Mouse (Mus musculus) forebrain, embryonic 14.5 days (tissue): ENCODE data around the gene Ddah1. TPM values are rescaled to one million over a fixed set of nuclear protein-coding genes. Genes with fewer than 3 reads are reported as not detected.

Source experiments
- ATAC-seq: fragments of 200-750 bp; cut with Nextera tagmentation; 2 replicates; pipeline ENCODE4 v1.8.0; 2017; ENCODE audit warnings: mild to moderate bottlenecking, moderate library complexity
- DNase-seq: peaks from one replicate; pipeline ENCODE4 v3.0.0-alpha.2; 2015; ENCODE audit warnings: low spot score
- H3K27ac ChIP-seq: fragments of 300-500 bp; sonication (generic); 2 replicates; pipeline ENCODE4 v1.5.1; 2014; ENCODE audit warnings: low read depth, mild to moderate bottlenecking, control low read depth, low read length, moderate library complexity
- H3K27me3 ChIP-seq: fragments of 300-500 bp; sonication (generic); replicated peaks from 2 replicates; pipeline ENCODE4 v1.6.1; 2014; ENCODE audit warnings: low read length, control low read depth, mixed read lengths; ENCODE audit not compliant: control insufficient read depth, insufficient read depth
- H3K36me3 ChIP-seq: fragments of 300-500 bp; sonication (generic); 2 replicates; pipeline ENCODE4 v1.6.1; 2014; ENCODE audit warnings: low read length, control low read depth; ENCODE audit not compliant: control insufficient read depth, insufficient read depth
- H3K4me1 ChIP-seq: fragments of 300-500 bp; sonication (generic); 2 replicates; pipeline ENCODE4 v1.6.1; 2014; ENCODE audit warnings: antibody characterized with exemption, low read length, control low read depth; ENCODE audit not compliant: control insufficient read depth, insufficient read depth
- H3K4me2 ChIP-seq: fragments of 300-500 bp; sonication (generic); 2 replicates; pipeline ENCODE4 v1.6.1; 2014; ENCODE audit warnings: mild to moderate bottlenecking, control low read depth, low read length
- H3K4me3 ChIP-seq: fragments of 300-500 bp; sonication (generic); 2 replicates; pipeline ENCODE4 v1.5.1; 2014; ENCODE audit warnings: low read depth, low read length, control low read depth
- H3K9ac ChIP-seq: fragments of 300-500 bp; sonication (generic); 2 replicates; pipeline ENCODE4 v1.6.1; 2014; ENCODE audit warnings: mild to moderate bottlenecking, low read length, control low read depth, moderate library complexity
- H3K9me3 ChIP-seq: fragments of 300-500 bp; sonication (generic); replicated peaks from 2 replicates; pipeline ENCODE4 v1.6.1; 2016; ENCODE audit warnings: low read length, control low read depth, mixed read lengths; ENCODE audit not compliant: control insufficient read depth
- WGBS: fragments of 180-500 bp; shearing (Covaris S2); extraction: QIAGEN DNeasy Blood & Tissue Kit; methylation state at CpG from one replicate; pipeline ENCODE4 v1.1.7; 2014; 5-methylcytosine and 5-hydroxymethylcytosine counted together
- polyA plus RNA-seq: library from polyadenylated mRNA; unstranded; fragments of >200 nt; fragmentation: Nextera tagmentation; extraction: Ambion mirVana; gene quantifications from 2 replicates; pipeline ENCODE4 v1.2.1, GENCODE M21; 2014

The Ddah1 gene
- polyA plus RNA-seq, 1 experiment from 2014 or later, result 147 TPM

GRCm38 (mm10) chr3:145939971-145940370 lies 181.5 kb downstream of the Ddah1 start:
- Histone ChIP-seq H3K36me3 (peaks cover 45% of the 10 kb centered on the region), H3K4me1 (peaks cover 10% of the 10 kb centered on the region), H3K4me2 (no peak overlapping the region), H3K4me3 (no peak overlapping the region), H3K27ac (no peak overlapping the region), H3K27me3 (no peaks in the 10 kb centered on the region), H3K9me3 (no peaks in the 10 kb centered on the region), H3K9ac (no peak overlapping the region)
- DNase-seq (no peak), ATAC-seq (no peak)
- 83% methylated on average over 4 of the region's 4 CpGs for WGBS

- no peak overlapping the region for H3K9ac ChIP-seq
- no peak overlapping the region for H3K4me3 ChIP-seq
- peaks cover 49% of the 10 kb centered on the region for H3K36me3 ChIP-seq
- WGBS, result 16% methylated on average over 3 of the region's 3 CpGs
- DNase-seq, result peak; percentile 71
- H3K4me1 ChIP-seq, result peaks cover 10% of the 10 kb centered on the region
- H3K27me3 ChIP-seq, result no peaks in the 10 kb centered on the region
- H3K4me2 ChIP-seq, result no peak overlapping the region
- H3K27ac ChIP-seq, result no peak overlapping the region
- no peak for ATAC-seq
- no peaks in the 10 kb centered on the region for H3K9me3 ChIP-seq
Measured at GRCm38 (mm10) chr3:145941971-145942370, 183.5 kb downstream of the Ddah1 start.

Other genes with a start within 250 kb of the Ddah1 start
- 28.0 and 28.8 TPM in 2 replicates for gene Znhit6, start 182.5 kb upstream of the Ddah1 start, polyA plus RNA-seq
- 14.6 and 16.4 TPM in 2 replicates for gene Ccn1, start 108.7 kb upstream of the Ddah1 start, polyA plus RNA-seq
- 41.7 and 50.4 TPM in 2 replicates for gene Bcl10, start 164.1 kb downstream of the Ddah1 start, polyA plus RNA-seq
- gene 2410004B18Rik, start 179.3 kb downstream of the Ddah1 start, polyA plus RNA-seq, result 76.4 and 83.3 TPM in 2 replicates
- 0.52 and 0.67 TPM in 2 replicates for gene Syde2, start 229.2 kb downstream of the Ddah1 start, polyA plus RNA-seq